Mouse (Mus musculus): Measurements from ENCODE around the gene Muc1.
A peak's percentile ranks its signal among the peaks of the same experiment; 100 is the strongest.

Muc1 gene

DNA sequence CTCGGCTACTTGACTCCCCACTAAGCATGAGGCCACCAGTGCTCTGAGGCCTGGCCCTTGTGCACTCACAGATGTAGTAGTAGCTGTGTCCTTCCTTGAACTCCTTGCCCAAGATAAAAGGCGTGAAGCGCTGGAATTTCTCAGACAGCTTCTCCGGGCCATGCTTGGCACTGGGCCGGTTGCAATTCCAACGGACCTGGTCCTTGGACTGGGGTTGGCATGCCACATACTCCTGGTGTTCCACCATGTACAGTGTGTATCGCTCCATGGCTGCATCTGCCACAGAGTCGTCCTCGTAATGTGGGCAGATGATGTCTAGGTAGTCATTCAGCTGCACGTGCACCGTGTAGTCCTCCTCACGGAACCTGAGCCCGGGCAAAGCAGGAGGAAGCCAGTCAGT, 47.2 kb downstream of the Muc1 start:
- DNase-seq, result no peak

DNA sequence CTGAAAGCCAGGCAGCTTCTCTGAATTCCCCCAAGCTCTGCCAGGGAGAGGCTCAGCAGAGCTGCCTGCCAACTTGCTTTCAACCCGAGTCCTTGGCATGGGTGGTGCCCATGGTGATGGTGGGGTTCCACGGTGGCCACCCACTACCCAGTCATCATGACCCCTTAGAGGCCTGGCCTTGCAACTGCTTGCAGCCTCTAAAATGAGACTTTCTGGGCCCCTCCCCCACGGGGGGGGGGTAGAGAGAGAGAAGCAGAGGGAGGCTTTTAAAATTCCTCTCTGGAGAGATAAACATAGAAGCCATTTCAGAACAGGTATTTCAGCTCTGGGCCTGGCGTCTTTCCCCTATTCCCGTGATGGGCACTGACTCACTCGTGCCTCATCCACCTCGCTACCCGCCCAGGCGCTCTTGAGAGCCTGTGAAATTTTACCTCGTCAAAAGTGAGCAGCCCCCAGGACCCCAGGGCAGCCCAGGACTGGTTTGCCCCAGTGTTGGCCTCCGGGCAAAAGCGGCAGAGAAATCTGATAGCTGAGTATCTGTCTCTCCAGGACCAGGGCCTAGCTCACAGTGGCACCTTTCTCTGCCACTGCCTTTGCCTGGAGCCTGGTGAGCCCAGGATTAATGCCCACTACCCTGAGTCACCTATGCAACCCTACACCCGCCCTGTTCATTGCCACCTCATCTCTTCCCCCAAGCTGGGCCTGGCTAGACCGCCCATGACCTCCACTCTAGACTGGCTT, 48.6 kb downstream of the Muc1 start:
- no peak for DNase-seq

DNA sequence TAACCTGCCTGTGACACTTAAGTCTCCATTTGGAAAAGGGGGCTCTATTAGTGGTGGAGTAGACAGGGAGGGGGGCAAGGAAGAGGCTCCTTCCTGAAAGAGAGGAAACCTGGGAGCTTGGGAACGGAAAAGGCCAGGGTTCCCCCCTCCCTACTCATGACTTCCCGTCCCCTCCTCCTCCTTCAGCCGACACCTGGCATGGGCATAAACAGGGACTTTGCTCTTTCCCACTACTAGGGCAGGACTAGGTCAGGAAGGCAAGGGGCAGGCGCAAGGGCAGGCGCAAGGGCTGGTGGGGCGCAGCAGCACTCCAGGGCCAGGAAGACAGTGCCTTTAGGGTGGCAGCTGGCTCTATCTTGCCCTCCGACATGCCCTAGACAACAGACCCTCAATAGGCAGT, 49.2 kb downstream of the Muc1 start:
- DNase-seq, result no peak

DNA sequence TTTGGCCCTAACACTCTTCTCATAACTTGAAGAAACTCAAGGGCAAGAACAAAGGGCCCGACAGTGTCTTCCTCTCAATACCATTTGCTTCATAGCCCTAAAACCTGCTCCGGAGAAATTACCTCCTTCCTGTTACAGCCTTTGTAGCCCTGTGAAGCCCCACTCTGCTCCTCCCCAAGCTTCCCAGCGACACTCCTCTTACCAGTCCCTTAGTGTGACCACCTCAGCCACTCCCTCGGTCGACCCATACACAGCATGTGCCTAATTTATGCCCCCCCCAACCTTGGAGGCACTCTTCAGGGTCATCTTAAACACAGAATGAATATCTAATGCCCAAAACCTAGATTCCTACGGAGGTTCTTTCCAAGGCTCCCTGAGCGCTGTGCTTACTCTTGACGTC, 49.8 kb downstream of the Muc1 start:
- DNase-seq, result no peak

DNA sequence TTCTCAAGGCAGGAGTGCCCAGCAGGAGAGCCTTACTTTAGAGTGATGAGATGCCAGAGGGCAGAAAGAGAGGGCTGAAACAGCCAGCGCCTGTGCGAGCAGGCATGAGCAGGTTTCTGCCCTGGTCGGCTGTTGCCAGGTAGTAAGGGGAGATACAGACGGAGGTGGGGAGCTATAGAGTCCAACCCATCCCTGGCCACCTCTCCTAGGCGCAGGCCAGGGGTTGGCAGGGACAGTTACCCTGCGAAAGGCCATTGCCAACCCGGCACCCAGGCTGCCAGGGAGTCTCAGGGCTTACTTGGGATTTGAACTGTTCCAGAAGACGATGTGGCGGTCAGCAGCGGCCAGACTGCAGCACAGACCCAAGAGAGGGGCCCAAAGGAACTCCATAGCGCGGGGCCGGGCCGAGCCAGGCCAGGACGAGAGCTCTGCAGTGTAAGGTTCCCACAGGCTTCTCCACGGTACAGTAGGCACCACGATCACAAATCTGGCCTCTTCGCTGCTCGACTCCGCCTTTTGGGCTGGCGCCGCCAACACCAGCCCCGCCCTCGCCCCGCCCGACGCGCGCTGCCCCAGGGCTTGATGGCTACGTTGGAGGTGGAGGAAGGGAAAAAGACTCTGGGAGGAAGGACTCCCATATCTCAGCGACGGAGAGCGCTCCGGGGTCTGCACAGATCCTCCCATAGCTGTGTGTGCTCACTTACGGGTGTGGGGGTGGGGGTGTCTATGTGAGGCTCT, 50.5 kb downstream of the Muc1 start:
- peak in 1 of 2 experiments; percentile 24 for DNase-seq

DNA sequence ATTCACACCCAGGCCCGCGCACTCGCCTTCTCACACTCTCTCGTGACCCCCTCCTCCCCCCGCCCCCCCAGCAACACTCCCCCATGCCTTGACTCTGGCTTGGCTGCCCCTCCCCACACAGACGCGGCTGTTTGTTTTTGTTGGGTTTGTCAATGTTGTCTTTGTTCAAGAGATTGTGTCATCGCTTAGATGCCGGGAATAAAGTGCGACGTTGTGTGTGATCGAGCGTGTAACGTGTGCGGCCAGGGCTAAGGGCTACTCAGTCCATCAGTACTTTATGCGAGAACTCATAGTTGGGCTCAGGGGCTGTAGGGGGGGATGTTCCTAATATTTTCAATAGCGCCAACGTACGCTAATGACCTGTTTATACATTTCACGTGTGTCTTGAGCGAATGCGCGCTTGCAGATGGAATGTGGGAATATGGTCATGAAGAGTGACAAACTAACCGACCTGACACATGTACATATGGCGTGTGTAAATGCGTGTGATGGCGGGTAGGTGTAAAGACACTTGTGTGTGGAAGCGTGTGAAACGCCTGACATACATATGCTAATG, 51.3 kb downstream of the Muc1 start:
- DNase-seq, result no peak

DNA sequence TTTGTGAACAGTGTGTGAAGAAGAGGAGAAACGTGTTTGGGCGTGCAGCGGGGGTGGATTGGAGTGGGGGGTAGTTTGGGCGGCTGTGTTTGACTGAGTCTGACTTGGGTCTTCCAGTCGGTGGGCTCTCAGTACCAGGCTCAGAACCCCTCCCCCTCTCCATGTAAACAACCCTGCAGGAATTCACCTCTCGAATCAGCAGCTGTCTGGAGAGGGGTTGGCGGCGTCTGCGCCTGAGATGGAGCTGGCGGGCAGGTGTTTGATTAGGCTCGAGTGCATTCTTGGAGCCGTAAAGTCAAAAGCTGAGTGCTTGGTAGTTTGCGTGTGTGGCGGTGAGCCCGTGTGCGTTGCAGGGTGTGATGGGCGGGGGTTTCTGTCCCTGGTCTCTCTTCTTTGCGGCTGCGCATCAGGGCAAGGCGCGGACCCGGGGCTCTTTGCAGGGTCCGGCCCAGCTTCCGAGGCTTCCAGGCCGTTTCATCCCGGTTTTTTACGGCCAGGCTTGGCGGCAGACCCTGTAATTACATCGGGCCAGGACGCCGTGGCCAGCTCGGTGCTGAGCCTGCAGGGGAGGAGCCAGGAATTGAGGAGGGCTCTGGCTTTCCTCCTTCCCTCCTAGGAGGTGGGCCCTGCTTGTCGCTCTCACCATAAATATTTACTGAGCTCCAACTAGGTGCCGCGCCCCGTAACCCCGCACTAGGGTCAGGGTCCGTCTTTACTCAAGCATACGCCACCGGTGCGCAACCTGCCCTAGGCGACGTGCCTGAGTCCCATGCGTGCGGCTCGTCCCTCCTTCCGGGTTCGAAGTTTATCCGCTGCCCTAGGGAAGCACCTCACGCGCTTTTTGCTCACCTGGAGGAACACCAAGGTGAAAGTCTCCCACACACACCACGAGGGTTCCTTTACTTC, 52.0 kb downstream of the Muc1 start, which contains the start of gene Efna1:
Gene Efna1 (minus strand): TSS at position 537 of the 906 bp plus-strand sequence.
- DNase-seq, result no peak

DNA sequence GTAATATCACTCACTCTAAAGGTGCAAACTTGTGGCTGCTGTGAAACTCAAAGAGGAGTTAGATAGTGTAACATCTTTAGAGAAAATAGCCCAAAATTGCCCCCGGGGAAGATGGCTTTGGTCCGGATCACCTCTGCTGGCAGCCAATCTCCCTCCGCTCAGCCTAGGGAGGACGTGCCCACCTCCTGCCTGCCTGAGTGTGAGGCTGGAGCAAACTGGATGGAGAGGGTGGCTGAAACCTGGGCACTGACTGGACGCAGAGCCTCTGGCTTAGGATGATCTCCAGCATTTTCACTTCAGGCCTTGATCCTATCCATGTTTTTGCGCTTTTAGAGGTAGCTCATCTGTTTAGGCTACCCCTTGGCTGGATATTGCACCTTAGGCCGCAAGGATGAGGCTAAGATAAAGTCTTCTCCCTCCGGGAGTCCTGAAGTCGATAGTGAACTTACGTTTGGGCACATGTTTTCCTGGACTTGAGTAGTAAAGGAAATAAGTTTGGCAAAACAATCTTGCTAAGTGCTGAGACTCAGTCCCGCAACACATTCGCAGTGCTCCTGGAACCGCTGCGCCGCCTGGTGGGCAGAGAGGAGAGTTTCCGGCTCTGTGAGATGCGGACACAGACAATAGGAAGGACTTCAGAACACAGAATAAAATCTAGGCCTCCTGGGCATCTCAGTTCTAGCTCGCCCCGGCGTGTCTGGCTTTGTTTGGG, 52.9 kb downstream of the Muc1 start:
- peak; percentile 78 to 79 for DNase-seq

DNA sequence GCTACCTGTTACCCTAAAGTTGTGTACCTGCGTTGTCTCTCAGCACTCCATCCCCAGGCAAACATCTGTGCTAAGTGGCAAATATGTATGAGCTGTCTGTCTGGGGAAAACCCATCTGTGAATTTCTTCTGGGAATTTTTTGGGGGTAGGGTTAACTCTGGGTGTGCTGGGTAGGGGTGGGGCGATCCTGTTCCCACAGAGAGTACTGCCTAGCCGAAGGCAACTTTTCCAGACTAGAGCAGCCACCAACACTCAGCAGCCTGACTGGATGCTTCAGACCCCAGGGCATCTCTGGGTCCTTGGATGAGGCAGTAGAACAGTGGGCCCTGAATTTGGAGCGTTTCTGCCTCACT, 53.4 kb downstream of the Muc1 start:
- no peak for DNase-seq
